Mouse (Mus musculus): ENCODE data around the gene Tex10. TPM values are rescaled to one million over a fixed set of nuclear protein-coding genes. Genes with fewer than 3 reads are reported as not detected.
"Not testable (repeated sequence)": the region's sequence is repeated elsewhere in the genome, so short reads cannot be mapped to it uniquely, and the experiment has no call there.

Tex10 gene
- polyA plus RNA-seq, 1 experiment from 2014 or later, result 24.7 TPM

- no peak for ATAC-seq (replicated peaks; ENCODE audit: insufficient number of reproducible peaks, insufficient read depth, low FRiP score, low read depth)
- Histone ChIP-seq H3K9ac (no peak overlapping the region), H3K4me2 (no peak overlapping the region), H3K27me3 (no peaks in the 10 kb centered on the region), H3K9me3 (replicated peaks) (no peaks in the 10 kb centered on the region), H3K4me3 (no peak overlapping the region), H3K36me3 (peaks cover 48% of the 10 kb centered on the region), H3K4me1 (replicated peaks) (no peaks in the 10 kb centered on the region), H3K27ac (no peak overlapping the region)
- WGBS, result 93% methylated on average over 2 of the region's 2 CpGs
These were observed 19.0 kb downstream of the Tex10 start for GRCm38 (mm10) chr4:48454106-48454773.

DNA sequence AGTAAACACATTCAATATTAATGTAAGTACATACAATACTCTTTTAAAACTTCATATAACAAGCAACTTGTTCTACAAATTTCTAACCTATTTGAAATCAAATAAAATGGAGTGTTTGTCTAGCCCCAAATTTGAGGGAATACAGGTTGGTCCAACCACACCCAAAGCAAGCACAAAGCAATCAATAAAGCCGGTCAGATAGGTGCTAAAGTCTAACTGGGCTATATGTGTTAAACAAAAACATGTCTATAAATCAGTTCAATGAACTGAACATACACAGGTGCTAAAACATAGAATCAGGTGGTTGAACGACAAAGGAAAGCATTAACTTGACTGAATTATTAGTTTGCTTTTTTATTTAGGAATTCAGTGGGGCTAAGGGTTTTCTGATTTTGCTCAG lies 45.2 kb downstream of the Tex10 start:
- no peak for ATAC-seq (replicated peaks; ENCODE audit: insufficient number of reproducible peaks, insufficient read depth, low FRiP score, low read depth)
- peaks cover 36% of the 10 kb centered on the region for H3K36me3 ChIP-seq
- H3K4me3 ChIP-seq, result no peak overlapping the region
- WGBS, result 85% methylated on average over 2 of the region's 2 CpGs
- no peak overlapping the region for H3K4me2 ChIP-seq
- no peak overlapping the region for H3K9ac ChIP-seq
- H3K9me3 ChIP-seq (replicated peaks), result no peaks in the 10 kb centered on the region
- no peaks in the 10 kb centered on the region for H3K27me3 ChIP-seq
- H3K4me1 ChIP-seq (replicated peaks), result peaks cover 18% of the 10 kb centered on the region
- H3K27ac ChIP-seq, result no peak overlapping the region

GRCm38 (mm10) chr4:48427413-48427812 lies 45.8 kb downstream of the Tex10 start:
- ATAC-seq (replicated peaks; ENCODE audit: insufficient number of reproducible peaks, insufficient read depth, low FRiP score, low read depth), result 0 out of 2 replicates have a peak, but pooled peaks have one; percentile 53
- no peak overlapping the region for H3K4me2 ChIP-seq
- H3K4me3 ChIP-seq, result no peak overlapping the region
- H3K36me3 ChIP-seq, result peaks cover 30% of the 10 kb centered on the region
- H3K27me3 ChIP-seq, result no peaks in the 10 kb centered on the region
- H3K9me3 ChIP-seq (replicated peaks), result no peaks in the 10 kb centered on the region
- H3K9ac ChIP-seq, result no peak overlapping the region
- WGBS, result 37% methylated on average over 3 of the region's 3 CpGs
- no peak overlapping the region for H3K27ac ChIP-seq
- H3K4me1 ChIP-seq (replicated peaks), result peaks cover 18% of the 10 kb centered on the region

- Histone ChIP-seq H3K9me3 (replicated peaks) (no peaks in the 10 kb centered on the region), H3K4me1 (replicated peaks) (peaks cover 18% of the 10 kb centered on the region), H3K27ac (no peak overlapping the region), H3K4me2 (no peak overlapping the region), H3K36me3 (0 out of 2 replicates have a peak, but pooled peaks cover 4% of the 10 kb centered on the region), H3K27me3 (no peaks in the 10 kb centered on the region), H3K4me3 (no peak overlapping the region), H3K9ac (no peak overlapping the region)
- WGBS, result 36% methylated on average over 2 of the region's 2 CpGs
- ATAC-seq (replicated peaks; ENCODE audit: insufficient number of reproducible peaks, insufficient read depth, low FRiP score, low read depth), result no peak
These were observed 49.5 kb downstream of the Tex10 start for GRCm38 (mm10) chr4:48423738-48424137.

GRCm38 (mm10) chr4:48422633-48423032 lies 50.6 kb downstream of the Tex10 start:
- Histone ChIP-seq H3K36me3 (0 out of 2 replicates have a peak, but pooled peaks cover 4% of the 10 kb centered on the region), H3K27ac (no peak overlapping the region), H3K4me1 (replicated peaks) (peaks cover 17% of the 10 kb centered on the region), H3K9me3 (replicated peaks) (no peaks in the 10 kb centered on the region), H3K4me2 (no peak overlapping the region), H3K4me3 (no peak overlapping the region), H3K9ac (no peak overlapping the region), H3K27me3 (no peaks in the 10 kb centered on the region)
- ATAC-seq (replicated peaks; ENCODE audit: insufficient number of reproducible peaks, insufficient read depth, low FRiP score, low read depth), result no peak
- 93% methylated on average over 1 of the region's 1 CpGs for WGBS

DNA sequence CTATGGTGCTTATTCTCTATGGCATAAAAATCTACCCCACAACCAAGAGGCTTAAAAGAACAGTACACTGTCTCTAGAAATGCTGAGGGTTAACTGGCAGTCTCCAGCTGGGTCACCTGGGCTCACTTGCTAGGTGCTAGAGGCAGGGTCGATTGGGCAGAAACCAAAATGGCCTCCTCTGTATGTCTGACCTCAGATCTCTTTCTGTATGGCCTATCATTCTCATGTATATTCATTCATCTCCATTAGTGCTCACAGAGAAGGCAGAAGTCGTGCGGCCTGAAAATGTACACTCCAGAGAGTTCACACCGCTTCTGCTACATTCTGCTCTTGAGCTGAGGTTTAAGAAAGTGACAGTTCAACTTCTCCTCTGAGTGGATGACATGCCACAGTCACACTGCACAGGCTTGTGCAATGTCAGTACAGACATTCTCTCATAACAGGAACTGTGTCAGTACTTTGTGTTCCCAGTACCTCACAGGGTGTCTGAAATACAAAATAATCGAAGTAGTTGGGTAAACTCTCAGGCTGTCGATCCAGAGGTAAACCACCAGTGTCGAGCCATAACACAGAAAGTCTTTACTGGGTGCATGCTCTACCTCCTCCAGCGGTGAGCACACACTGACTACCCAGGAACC lies 54.3 kb downstream of the Tex10 start:
- Histone ChIP-seq H3K36me3 (0 out of 2 replicates have a peak, but pooled peaks cover 4% of the 10 kb centered on the region), H3K4me1 (replicated peaks) (peaks cover 26% of the 10 kb centered on the region), H3K9ac (no peak overlapping the region), H3K9me3 (replicated peaks) (no peaks in the 10 kb centered on the region), H3K4me3 (no peak overlapping the region), H3K27me3 (no peaks in the 10 kb centered on the region), H3K27ac (no peak overlapping the region), H3K4me2 (no peak overlapping the region)
- no peak for ATAC-seq (replicated peaks; ENCODE audit: insufficient number of reproducible peaks, insufficient read depth, low FRiP score, low read depth)
- 85% methylated on average over 8 of the region's 8 CpGs for WGBS

GRCm38 (mm10) chr4:48415838-48416335 lies 57.4 kb downstream of the Tex10 start:
- no peak overlapping the region for H3K4me2 ChIP-seq
- H3K36me3 ChIP-seq, result no peaks in the 10 kb centered on the region
- ATAC-seq (replicated peaks; ENCODE audit: insufficient number of reproducible peaks, insufficient read depth, low FRiP score, low read depth), result no peak
- 78% methylated on average over 10 of the region's 10 CpGs for WGBS
- H3K9me3 ChIP-seq (replicated peaks), result no peaks in the 10 kb centered on the region
- no peak overlapping the region for H3K9ac ChIP-seq
- no peaks in the 10 kb centered on the region for H3K27me3 ChIP-seq
- H3K27ac ChIP-seq, result no peak overlapping the region
- H3K4me1 ChIP-seq (replicated peaks), result peaks cover 26% of the 10 kb centered on the region
- H3K4me3 ChIP-seq, result no peak overlapping the region

GRCm38 (mm10) chr4:48413473-48413872 lies 59.8 kb downstream of the Tex10 start:
- Histone ChIP-seq H3K4me1 (replicated peaks) (peaks cover 26% of the 10 kb centered on the region), H3K4me2 (no peak overlapping the region), H3K4me3 (no peak overlapping the region), H3K27ac (no peak overlapping the region), H3K9ac (no peak overlapping the region), H3K9me3 (replicated peaks) (no peaks in the 10 kb centered on the region), H3K27me3 (no peaks in the 10 kb centered on the region), H3K36me3 (no peaks in the 10 kb centered on the region)
- 60% methylated on average over 8 of the region's 8 CpGs for WGBS
- no peak for ATAC-seq (replicated peaks; ENCODE audit: insufficient number of reproducible peaks, insufficient read depth, low FRiP score, low read depth)

- Histone ChIP-seq H3K27me3 (no peaks in the 10 kb centered on the region), H3K4me2 (peak overlapping the region; percentile 58), H3K27ac (no peak overlapping the region), H3K4me1 (replicated peaks) (peaks cover 9% of the 10 kb centered on the region), H3K4me3 (peak overlapping the region; percentile 42), H3K36me3 (no peaks in the 10 kb centered on the region), H3K9me3 (replicated peaks) (no peaks in the 10 kb centered on the region), H3K9ac (peak overlapping the region; percentile 44)
- ATAC-seq (replicated peaks; ENCODE audit: insufficient number of reproducible peaks, insufficient read depth, low FRiP score, low read depth), result no peak
- 38% methylated on average over 18 of the region's 18 CpGs for WGBS
These were observed 65.8 kb downstream of the Tex10 start for GRCm38 (mm10) chr4:48407350-48408039.

DNA sequence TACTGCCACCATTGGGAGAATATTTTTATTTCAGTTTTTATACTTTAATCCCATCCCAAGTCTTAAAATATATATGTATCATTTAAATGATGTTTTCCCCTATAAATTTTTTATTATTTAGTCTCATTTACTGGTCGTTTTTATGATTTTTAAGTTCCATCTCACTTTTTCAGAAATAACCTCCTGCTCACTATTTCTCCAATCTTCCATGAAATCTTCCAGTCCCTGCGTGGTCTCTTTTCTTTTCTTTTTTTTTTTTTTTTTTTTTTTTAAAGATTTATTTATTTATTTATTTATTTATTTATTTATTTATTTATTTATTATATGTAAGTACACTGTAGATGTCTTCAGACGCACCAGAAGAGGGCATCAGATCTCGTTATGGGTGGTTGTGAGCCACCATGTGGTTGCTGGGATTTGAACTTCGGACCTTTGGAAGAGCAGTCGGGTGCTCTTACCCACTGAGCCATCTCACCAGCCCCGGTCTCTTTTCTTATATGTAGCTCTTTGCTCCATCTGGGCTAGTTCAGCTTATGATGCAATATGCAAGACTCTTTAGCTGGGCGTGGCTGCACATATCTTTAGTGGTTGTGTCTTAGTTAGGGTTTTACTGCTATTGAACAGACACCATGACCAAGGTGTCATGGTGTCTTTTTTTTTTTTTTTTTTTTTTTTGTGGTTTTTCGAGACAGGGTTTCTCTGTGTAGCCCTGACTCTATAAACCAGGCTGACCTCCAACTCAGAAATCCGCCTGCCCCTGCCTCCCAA lies 67.4 kb downstream of the Tex10 start:
- not testable (repeated sequence) for H3K27ac ChIP-seq; H3K4me3 ChIP-seq; H3K9me3 ChIP-seq (replicated peaks); H3K27me3 ChIP-seq; ATAC-seq (replicated peaks; ENCODE audit: insufficient number of reproducible peaks, insufficient read depth, low FRiP score, low read depth); H3K9ac ChIP-seq; H3K4me2 ChIP-seq; H3K36me3 ChIP-seq
- 90% methylated on average over 10 of the region's 10 CpGs for WGBS
- H3K4me1 ChIP-seq (replicated peaks), result peaks cover 11% of the 10 kb centered on the region

All from heart, embryonic 15.5 days (tissue).